Mouse (Mus musculus) heart, embryonic 16.5 days (tissue): ENCODE results near the gene Fam69b. TPM values are rescaled to one million over a fixed set of nuclear protein-coding genes. Genes with fewer than 3 reads are reported as not detected.

ENCODE experiments used
- ATAC-seq: fragments of 200-750 bp; cut with Nextera tagmentation; replicated peaks from 2 replicates; pipeline ENCODE4 v1.8.0; 2017; ENCODE audit warnings: moderate number of reproducible peaks; ENCODE audit not compliant: insufficient read depth, low FRiP score; ENCODE audit errors: extremely low read depth
- H3K27ac ChIP-seq: fragments of 300-500 bp; sonication (generic); 2 replicates; pipeline ENCODE4 v1.5.1; 2014; ENCODE audit warnings: mild to moderate bottlenecking, low read length, control low read depth, moderate library complexity
- H3K27me3 ChIP-seq: fragments of 300-500 bp; sonication (generic); 2 replicates; pipeline ENCODE4 v1.6.1; 2014; ENCODE audit warnings: low read length, mixed read lengths; ENCODE audit not compliant: control insufficient read depth, insufficient read depth
- H3K36me3 ChIP-seq: fragments of 300-500 bp; sonication (generic); 2 replicates; pipeline ENCODE4 v1.6.1; 2014; ENCODE audit not compliant: control insufficient read depth, insufficient read depth
- H3K4me1 ChIP-seq: fragments of 300-500 bp; sonication (generic); 2 replicates; pipeline ENCODE4 v1.6.1; 2014; ENCODE audit warnings: low read length, mixed read lengths; ENCODE audit not compliant: control insufficient read depth, insufficient read depth
- H3K4me2 ChIP-seq: fragments of 300-500 bp; sonication (generic); 2 replicates; pipeline ENCODE4 v1.6.1; 2014; ENCODE audit warnings: low read depth, mild to moderate bottlenecking, control low read depth, low read length
- H3K4me3 ChIP-seq: fragments of 300-500 bp; sonication (generic); 2 replicates; pipeline ENCODE4 v1.5.1; 2014; ENCODE audit warnings: mild to moderate bottlenecking, control low read depth, low read length
- H3K9ac ChIP-seq: fragments of 300-500 bp; sonication (generic); 2 replicates; pipeline ENCODE4 v1.6.1; 2014; ENCODE audit warnings: low read length, control low read depth
- H3K9me3 ChIP-seq: fragments of 300-500 bp; sonication (generic); replicated peaks from 2 replicates; pipeline ENCODE4 v1.6.1; 2016; ENCODE audit warnings: low read length; ENCODE audit not compliant: control insufficient read depth
- WGBS: fragments of 180-500 bp; shearing (Covaris S2); extraction: QIAGEN DNeasy Blood & Tissue Kit; methylation state at CpG from one replicate; pipeline ENCODE4 v1.1.7; 2014; 5-methylcytosine and 5-hydroxymethylcytosine counted together
- polyA plus RNA-seq: library from polyadenylated mRNA; unstranded; fragments of >200 nt; fragmentation: Nextera tagmentation; extraction: Ambion mirVana; gene quantifications from 2 replicates; pipeline ENCODE4 v1.2.1, GENCODE M21; 2015

Fam69b gene
- polyA plus RNA-seq, 1 experiment from 2014 or later, result 12.5 TPM

DNA sequence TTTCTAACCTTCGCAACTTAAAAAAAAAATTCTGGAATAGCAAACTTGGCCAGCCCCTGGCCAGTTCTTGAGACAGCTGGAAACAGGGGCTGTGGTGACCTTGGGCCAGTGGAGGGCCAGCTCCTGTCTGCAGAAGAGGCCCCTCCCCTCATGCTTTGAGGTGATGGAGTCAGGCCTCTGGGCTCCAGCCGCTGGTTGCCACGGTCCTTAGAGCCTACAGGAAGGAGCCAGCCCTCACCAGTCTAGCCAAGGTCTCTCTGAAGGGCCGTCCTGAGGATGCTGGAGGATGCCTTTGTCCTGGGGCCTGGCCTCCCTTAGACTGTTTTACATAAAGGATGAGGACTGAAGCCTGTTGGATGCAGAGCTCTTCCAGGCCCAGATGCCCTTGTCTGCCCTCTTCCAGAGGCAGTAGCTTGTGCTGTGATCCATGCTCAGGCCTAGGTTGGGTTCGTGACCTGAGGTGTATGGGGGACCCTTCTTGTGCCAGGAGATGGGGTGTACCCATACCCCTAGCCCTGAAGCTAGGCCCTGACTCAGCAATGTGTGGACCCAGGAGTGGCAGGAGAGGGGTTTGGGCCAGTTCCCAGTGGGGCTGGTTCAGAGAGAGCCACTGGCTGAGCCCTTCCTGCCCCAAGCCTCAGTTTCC is 658 bp downstream of the Fam69b start:
- Histone ChIP-seq H3K27me3 (0 out of 2 replicates have a peak, but pooled peaks cover 3% of the 10 kb centered on the region), H3K4me1 (peaks cover 6% of the 10 kb centered on the region; the same call in 1 of the 2 replicates), H3K9me3 (no peaks in the 10 kb centered on the region), H3K27ac (0 out of 2 replicates have a peak overlapping the region, but pooled peaks have one; percentile 16), H3K4me3 (peak overlapping the region; percentile 71), H3K4me2 (peak overlapping the region; percentile 98), H3K9ac (peak overlapping the region; percentile 87), H3K36me3 (no peaks in the 10 kb centered on the region; the same call in 1 of the 2 replicates)
- WGBS, result 32% methylated on average over 5 of the region's 5 CpGs
- ATAC-seq, result peak; percentile 28; the same call in 1 of the 2 replicates

DNA sequence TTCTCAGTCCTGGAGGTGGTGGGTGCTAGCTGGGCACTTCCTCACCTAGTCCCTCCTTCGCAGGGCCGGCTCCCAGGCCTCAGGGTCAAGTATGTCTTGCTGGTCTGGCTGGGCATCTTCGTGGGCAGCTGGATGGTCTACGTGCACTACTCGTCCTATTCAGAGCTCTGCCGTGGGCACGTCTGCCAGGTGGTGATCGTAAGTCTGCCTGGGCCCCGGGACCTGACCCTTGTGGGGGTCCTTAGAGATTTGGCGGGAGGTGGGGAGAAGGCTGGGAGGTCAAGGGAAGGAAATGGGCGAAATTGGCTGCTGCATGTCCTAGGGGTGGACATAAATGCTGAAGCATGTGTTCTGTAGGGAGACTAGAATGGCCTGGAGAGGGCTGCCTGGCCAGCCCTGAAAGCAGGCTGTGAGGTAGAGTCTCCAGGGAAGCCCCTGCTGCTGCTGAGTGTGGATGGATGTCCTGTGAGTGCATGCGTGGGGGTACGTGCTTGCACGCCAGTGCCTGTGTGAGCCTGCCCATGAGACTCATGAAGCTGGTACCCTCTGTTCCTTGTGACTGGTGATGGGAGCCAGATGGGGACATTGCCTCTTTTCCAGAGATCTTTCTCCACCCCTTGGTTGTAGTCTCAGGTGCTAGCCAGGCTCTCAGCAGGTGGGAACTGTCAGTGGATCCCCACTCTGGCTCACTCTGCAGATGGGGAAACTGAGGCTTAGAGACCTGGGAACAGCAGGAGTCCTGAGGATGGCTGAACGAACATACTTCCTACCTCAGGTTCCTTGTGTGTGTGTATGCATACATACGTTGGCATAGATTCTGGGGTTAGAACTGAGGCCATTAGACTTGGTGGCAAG is 4.5 kb downstream of the Fam69b start:
- H3K4me1 ChIP-seq, result peaks cover 8% of the 10 kb centered on the region
- no peak overlapping the region for H3K4me2 ChIP-seq
- no peak for ATAC-seq
- 77% methylated on average over 16 of the region's 16 CpGs for WGBS
- H3K36me3 ChIP-seq, result peaks cover 19% of the 10 kb centered on the region
- H3K27me3 ChIP-seq, result no peaks in the 10 kb centered on the region
- no peaks in the 10 kb centered on the region for H3K9me3 ChIP-seq
- no peak overlapping the region for H3K27ac ChIP-seq
- H3K9ac ChIP-seq, result no peak overlapping the region
- H3K4me3 ChIP-seq, result no peak overlapping the region

DNA sequence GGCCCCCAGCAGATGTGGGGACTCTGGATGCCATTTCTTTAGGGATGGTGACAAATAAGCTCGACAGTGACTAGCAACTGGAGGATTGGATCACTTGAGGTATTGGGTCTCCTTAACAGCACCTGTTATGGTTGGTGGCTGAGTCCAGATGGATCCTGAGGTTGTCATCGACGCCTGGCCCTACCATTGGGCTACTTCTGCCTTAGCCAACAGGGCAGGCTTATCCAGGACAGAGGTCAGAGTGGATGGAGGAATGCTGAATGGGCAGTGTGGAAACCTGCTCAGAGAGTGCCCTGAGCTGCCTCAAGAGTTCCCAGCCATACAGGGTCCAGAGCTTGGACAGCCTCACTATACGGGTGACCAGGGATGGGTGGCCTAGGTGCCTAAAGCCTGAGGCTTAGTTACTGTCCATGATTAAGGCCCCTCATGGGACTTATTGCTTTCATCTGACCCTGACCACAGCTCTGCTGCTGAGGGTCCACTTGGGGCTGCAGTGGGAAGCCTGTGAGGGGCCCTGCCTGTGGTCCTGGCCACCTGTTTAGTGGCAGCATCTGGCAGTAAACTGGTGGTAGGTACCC is 5.8 kb downstream of the Fam69b start:
- H3K36me3 ChIP-seq, result peaks cover 23% of the 10 kb centered on the region

DNA sequence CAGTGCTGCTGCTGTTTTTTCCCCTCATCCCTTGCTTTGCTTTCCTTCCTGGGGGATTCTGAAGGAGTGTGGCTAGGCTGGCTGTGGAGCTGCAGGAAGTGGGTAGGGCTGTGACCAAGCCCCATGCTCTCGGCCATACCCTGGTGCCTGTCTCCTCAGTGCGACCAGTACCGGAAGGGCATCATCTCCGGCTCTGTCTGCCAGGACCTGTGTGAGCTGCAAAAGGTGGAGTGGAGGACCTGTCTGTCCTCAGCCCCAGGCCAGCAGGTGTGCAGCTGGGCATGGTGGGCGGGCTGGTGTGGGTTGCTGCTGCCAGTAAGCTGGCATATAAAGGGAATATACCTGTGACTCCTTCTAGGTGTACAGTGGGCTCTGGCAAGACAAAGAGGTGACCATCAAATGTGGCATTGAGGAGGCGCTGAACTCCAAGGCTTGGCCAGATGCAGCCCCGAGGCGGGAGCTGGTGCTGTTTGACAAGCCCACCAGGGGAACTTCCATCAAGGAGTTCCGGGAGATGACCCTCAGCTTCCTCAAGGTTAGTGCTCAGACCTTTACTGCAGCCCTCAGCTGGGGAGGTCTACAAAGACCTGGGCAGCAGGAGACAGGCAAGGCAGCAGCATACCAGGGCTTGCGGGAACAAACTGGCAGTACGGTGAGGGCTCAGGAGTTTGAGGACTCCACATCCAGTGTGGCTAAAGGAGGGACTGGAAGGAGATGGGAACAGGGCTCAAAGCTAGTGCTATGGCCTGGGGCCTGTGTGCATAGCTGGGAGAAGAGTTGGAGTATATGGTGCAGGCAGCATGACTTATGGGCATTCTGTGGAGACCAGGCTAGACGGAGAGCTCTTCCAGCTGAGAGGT is 6.6 kb downstream of the Fam69b start:
- no peak overlapping the region for H3K4me3 ChIP-seq
- no peak for ATAC-seq
- H3K27me3 ChIP-seq, result no peaks in the 10 kb centered on the region
- no peaks in the 10 kb centered on the region for H3K9me3 ChIP-seq
- no peak overlapping the region for H3K27ac ChIP-seq
- H3K4me1 ChIP-seq, result peaks cover 15% of the 10 kb centered on the region
- WGBS, result 62% methylated on average over 12 of the region's 12 CpGs
- H3K9ac ChIP-seq, result no peak overlapping the region
- H3K36me3 ChIP-seq, result peaks cover 23% of the 10 kb centered on the region
- no peak overlapping the region for H3K4me2 ChIP-seq

More for the DNA sequence above, 5.8 kb downstream of the Fam69b start:
- ATAC-seq, result no peak
- Histone ChIP-seq H3K9ac (no peak overlapping the region), H3K9me3 (no peaks in the 10 kb centered on the region), H3K27ac (no peak overlapping the region), H3K4me2 (no peak overlapping the region), H3K4me1 (peaks cover 17% of the 10 kb centered on the region), H3K27me3 (no peaks in the 10 kb centered on the region), H3K4me3 (no peak overlapping the region)
- WGBS, result 69% methylated on average over 4 of the region's 4 CpGs

DNA sequence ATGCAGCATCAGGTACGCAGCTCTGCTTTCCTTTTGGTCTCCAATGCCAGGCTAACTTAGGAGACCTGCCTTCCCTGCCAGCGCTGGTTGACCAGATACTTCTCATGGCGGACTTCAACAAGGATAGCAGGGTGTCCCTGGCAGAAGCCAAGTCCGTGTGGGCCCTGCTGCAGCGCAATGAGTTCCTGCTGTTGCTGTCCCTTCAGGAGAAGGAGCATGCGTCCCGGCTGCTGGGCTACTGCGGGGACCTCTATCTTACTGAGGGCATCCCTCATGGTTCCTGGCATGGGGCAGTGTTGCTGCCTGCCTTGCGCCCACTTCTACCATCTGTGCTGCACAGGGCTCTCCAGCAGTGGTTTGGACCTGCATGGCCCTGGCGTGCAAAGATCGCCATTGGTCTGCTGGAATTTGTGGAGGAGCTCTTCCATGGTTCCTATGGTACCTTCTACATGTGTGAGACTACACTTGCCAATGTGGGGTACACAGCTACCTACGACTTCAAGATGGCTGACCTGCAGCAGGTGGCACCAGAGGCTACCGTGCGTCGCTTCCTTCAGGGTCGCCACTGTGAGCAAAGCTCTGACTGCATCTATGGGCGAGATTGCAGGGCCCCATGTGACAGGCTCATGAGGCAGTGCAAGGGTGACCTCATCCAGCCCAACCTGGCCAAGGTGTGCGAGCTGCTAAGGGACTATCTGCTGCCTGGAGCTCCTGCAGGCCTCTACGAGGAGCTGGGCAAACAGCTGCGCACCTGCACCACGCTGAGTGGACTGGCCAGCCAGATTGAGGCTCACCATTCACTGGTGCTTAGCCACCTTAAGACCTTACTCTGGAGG is 7.5 kb downstream of the Fam69b start:
- WGBS, result 73% methylated on average over 21 of the region's 21 CpGs
- H3K4me3 ChIP-seq, result no peak overlapping the region
- H3K9me3 ChIP-seq, result no peaks in the 10 kb centered on the region
- no peak overlapping the region for H3K9ac ChIP-seq
- ATAC-seq, result no peak
- H3K27me3 ChIP-seq, result no peaks in the 10 kb centered on the region
- H3K4me2 ChIP-seq, result no peak overlapping the region
- peaks cover 23% of the 10 kb centered on the region for H3K36me3 ChIP-seq
- H3K4me1 ChIP-seq, result peaks cover 17% of the 10 kb centered on the region
- H3K27ac ChIP-seq, result no peak overlapping the region

DNA sequence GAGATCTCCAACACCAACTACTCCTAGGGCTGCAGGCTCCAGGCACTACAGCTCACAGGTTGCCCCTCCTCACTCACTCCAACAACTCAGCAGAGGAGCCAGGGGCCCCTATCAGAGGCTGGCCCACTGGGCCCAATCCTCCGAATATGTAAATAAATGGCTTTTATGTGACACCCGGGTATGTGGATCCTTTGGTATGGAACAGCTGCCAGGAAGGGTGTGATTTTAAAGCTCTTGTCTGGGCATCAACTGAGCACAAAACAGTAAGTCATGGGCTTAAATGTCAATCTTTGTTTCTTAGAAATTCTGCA is 8.0 kb downstream of the Fam69b start:
- Histone ChIP-seq H3K9ac (no peak overlapping the region), H3K27me3 (no peaks in the 10 kb centered on the region), H3K27ac (no peak overlapping the region), H3K4me1 (peaks cover 17% of the 10 kb centered on the region), H3K4me2 (no peak overlapping the region), H3K36me3 (peaks cover 23% of the 10 kb centered on the region), H3K4me3 (no peak overlapping the region), H3K9me3 (no peaks in the 10 kb centered on the region)
- ATAC-seq, result no peak
- 60% methylated on average over 2 of the region's 2 CpGs for WGBS

DNA sequence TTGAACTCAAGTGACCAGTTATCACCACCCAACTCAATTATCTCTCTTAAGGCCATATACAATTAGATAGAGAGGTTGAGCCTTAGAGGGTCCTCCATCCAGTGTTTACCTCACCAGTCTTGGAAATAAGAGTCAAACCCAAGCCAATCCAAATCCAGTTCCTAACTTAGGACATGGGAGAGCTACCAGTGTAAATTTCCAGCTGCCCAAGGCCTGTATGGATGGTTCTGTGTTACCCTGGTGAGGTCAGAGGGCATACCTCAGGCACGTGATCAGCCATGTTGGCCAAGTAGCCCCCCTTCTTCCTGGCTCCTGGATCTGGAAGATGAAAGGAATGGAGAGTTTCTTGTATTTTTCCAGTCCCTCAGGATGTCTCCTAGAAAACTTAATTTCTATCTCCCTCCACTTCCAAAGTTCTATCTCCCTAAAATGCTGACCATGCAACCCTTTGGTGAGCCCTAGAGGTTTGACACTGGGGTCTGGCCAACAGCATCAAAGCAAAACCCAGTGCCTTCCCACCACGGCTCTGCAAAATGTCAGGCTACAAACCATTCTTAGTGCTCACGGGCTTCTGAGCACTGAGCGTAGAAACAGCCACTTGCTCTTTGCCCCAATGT is 9.2 kb downstream of the Fam69b start:
- 81% methylated on average over 4 of the region's 4 CpGs for WGBS
- Histone ChIP-seq H3K27ac (no peak overlapping the region), H3K36me3 (peaks cover 23% of the 10 kb centered on the region), H3K27me3 (no peaks in the 10 kb centered on the region), H3K4me1 (peaks cover 17% of the 10 kb centered on the region), H3K9ac (no peak overlapping the region), H3K9me3 (no peaks in the 10 kb centered on the region), H3K4me2 (no peak overlapping the region), H3K4me3 (no peak overlapping the region)
- no peak for ATAC-seq

DNA sequence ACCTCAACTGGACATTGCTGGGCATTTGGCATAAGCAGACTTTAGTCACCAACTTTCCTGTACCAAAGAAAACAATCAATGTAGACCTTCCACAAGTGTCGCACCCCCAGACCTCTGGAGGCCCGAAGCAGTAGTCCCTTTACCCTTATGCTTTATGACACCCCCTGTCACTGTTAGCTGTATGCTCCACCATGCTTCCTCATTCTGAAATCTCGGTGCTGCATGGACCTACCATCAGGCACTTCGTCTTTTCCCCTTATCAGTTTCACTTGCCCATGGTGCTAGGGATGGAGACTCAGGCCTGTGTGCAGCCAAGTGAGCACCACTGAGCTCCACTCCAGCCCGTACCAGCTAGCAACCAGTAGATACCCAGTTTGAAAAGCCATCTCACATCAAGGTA is 9.8 kb downstream of the Fam69b start:
- WGBS, result 72% methylated on average over 5 of the region's 5 CpGs
- H3K9ac ChIP-seq, result peak overlapping the region; percentile 42; the same call in 1 of the 2 replicates
- no peak overlapping the region for H3K4me3 ChIP-seq
- H3K4me2 ChIP-seq, result peak overlapping the region; percentile 71; the same call in 1 of the 2 replicates
- ATAC-seq, result no peak
- peaks cover 23% of the 10 kb centered on the region for H3K36me3 ChIP-seq
- H3K27me3 ChIP-seq, result no peaks in the 10 kb centered on the region
- no peak overlapping the region for H3K27ac ChIP-seq
- no peaks in the 10 kb centered on the region for H3K9me3 ChIP-seq
- H3K4me1 ChIP-seq, result peaks cover 17% of the 10 kb centered on the region
